Mouse (Mus musculus) hindbrain, embryonic 14.5 days (tissue): ENCODE results near the gene Hesx1. TPM values are rescaled to one million over a fixed set of nuclear protein-coding genes. Genes with fewer than 3 reads are reported as not detected.
"Not testable (repeated sequence)": the region's sequence is repeated elsewhere in the genome, so short reads cannot be mapped to it uniquely, and the experiment has no call there.

Experiments used
- ATAC-seq: fragments of 200-750 bp; cut with Nextera tagmentation; 2 replicates; pipeline ENCODE4 v1.8.0; 2017; ENCODE audit warnings: moderate number of reproducible peaks, mild to moderate bottlenecking, moderate TSS enrichment, moderate library complexity; ENCODE audit not compliant: low FRiP score
- DNase-seq: peaks from one replicate; pipeline ENCODE4 v3.0.0-alpha.2; 2015; ENCODE audit warnings: low spot score
- H3K27ac ChIP-seq: fragments of 300-500 bp; sonication (generic); 2 replicates; pipeline ENCODE4 v1.5.1; 2014; ENCODE audit warnings: mild to moderate bottlenecking, moderate library complexity
- H3K27me3 ChIP-seq: fragments of 300-500 bp; sonication (generic); 2 replicates; pipeline ENCODE4 v1.6.1; 2014; ENCODE audit warnings: mild to moderate bottlenecking, low read length, mixed read lengths; ENCODE audit not compliant: control insufficient read depth, insufficient read depth
- H3K36me3 ChIP-seq: fragments of 300-500 bp; sonication (generic); replicated peaks from 2 replicates; pipeline ENCODE4 v1.6.1; 2014; ENCODE audit not compliant: control insufficient read depth, insufficient read depth
- H3K4me1 ChIP-seq: fragments of 300-500 bp; sonication (generic); replicated peaks from 2 replicates; pipeline ENCODE4 v1.6.1; 2014; ENCODE audit warnings: antibody characterized with exemption, low read length, mixed read lengths; ENCODE audit not compliant: control insufficient read depth, insufficient read depth
- H3K4me2 ChIP-seq: fragments of 300-500 bp; sonication (generic); replicated peaks from 2 replicates; pipeline ENCODE4 v1.6.1; 2014; ENCODE audit warnings: mild to moderate bottlenecking, moderate library complexity
- H3K4me3 ChIP-seq: fragments of 300-500 bp; sonication (generic); replicated peaks from 2 replicates; pipeline ENCODE4 v1.5.1; 2014; ENCODE audit warnings: mild to moderate bottlenecking, low read length
- H3K9ac ChIP-seq: fragments of 300-500 bp; sonication (generic); 2 replicates; pipeline ENCODE4 v1.6.1; 2014
- H3K9me3 ChIP-seq: fragments of 300-500 bp; sonication (generic); 2 replicates; pipeline ENCODE4 v1.6.1; 2016; ENCODE audit warnings: low read length; ENCODE audit not compliant: control insufficient read depth
- WGBS: fragments of 180-500 bp; shearing (Covaris S2); extraction: QIAGEN DNeasy Blood & Tissue Kit; methylation state at CpG from one replicate; pipeline ENCODE4 v1.1.7; 2014; 5-methylcytosine and 5-hydroxymethylcytosine counted together
- polyA plus RNA-seq: library from polyadenylated mRNA; unstranded; fragments of >200 nt; fragmentation: Nextera tagmentation; extraction: Ambion mirVana; gene quantifications from 2 replicates; pipeline ENCODE4 v1.2.1, GENCODE M21; 2014

Hesx1 gene
- 0.20 TPM in 1 of 2 replicates, not detected in the other for polyA plus RNA-seq

GRCm38 (mm10) chr14:26994211-26994741 lies at the start of gene Hesx1:
Hesx1 (plus strand) TSS chr14:26994416.
- 0 out of 2 replicates have a peak, but pooled peaks have one; percentile 57 for ATAC-seq
- Histone ChIP-seq H3K27me3 (no peaks in the 10 kb centered on the region), H3K27ac (no peak within 1 kb of the TSS), H3K36me3 (no peaks in the 10 kb centered on the region), H3K4me1 (no peaks in the 10 kb centered on the region), H3K9me3 (no peaks in the 10 kb centered on the region), H3K4me2 (peak within 1 kb of the TSS; percentile 47), H3K4me3 (peak within 1 kb of the TSS; percentile 25), H3K9ac (0 out of 2 replicates have a peak within 1 kb of the TSS, but pooled peaks have one; percentile 38)
- peak; percentile 33 for DNase-seq
- WGBS: 8% methylated on average over 16 of the region's 16 CpGs

- H3K9me3 ChIP-seq, H3K27ac ChIP-seq, H3K9ac ChIP-seq, DNase-seq, H3K4me2 ChIP-seq, H3K27me3 ChIP-seq, ATAC-seq, H3K4me3 ChIP-seq, H3K4me1 ChIP-seq: not testable (repeated sequence)
- WGBS: 72% methylated on average over 2 of the region's 2 CpGs
- H3K36me3 ChIP-seq: peaks cover 51% of the 10 kb centered on the region
Observed at GRCm38 (mm10) chr14:26956139-26956538, 38.1 kb upstream of the Hesx1 start.

GRCm38 (mm10) chr14:26960518-26960917 lies 33.7 kb upstream of the Hesx1 start:
- Histone ChIP-seq H3K9me3 (no peaks in the 10 kb centered on the region), H3K4me1 (no peaks in the 10 kb centered on the region), H3K36me3 (peaks cover 36% of the 10 kb centered on the region), H3K4me2 (no peak overlapping the region), H3K4me3 (no peak overlapping the region), H3K27me3 (no peaks in the 10 kb centered on the region), H3K9ac (no peak overlapping the region), H3K27ac (no peak overlapping the region)
- ATAC-seq (no peak), DNase-seq (no peak)
- WGBS: 89% methylated on average over 1 of the region's 1 CpGs

- Histone ChIP-seq H3K9ac (peak overlapping the region; percentile 89), H3K27me3 (no peaks in the 10 kb centered on the region)
- no peak for DNase-seq
Observed at GRCm38 (mm10) chr14:26969164-26969563, 25.1 kb upstream of the Hesx1 start.

GRCm38 (mm10) chr14:26969856-26970407 lies 24.3 kb upstream of the Hesx1 start:
- Histone ChIP-seq H3K27ac (peak overlapping the region; percentile 93), H3K9ac (peak overlapping the region; percentile 89), H3K4me2 (peak overlapping the region; percentile 60), H3K4me1 (peaks cover 18% of the 10 kb centered on the region), H3K36me3 (no peaks in the 10 kb centered on the region), H3K9me3 (no peaks in the 10 kb centered on the region), H3K27me3 (no peaks in the 10 kb centered on the region), H3K4me3 (peak overlapping the region; percentile 92)
- DNase-seq: peak; percentile 70
- peak; percentile 86 for ATAC-seq
- 0% methylated on average over 61 of the region's 62 CpGs for WGBS

More at GRCm38 (mm10) chr14:26969164-26969563, 25.1 kb upstream of the Hesx1 start:
- Histone ChIP-seq H3K4me1 (peaks cover 18% of the 10 kb centered on the region), H3K27ac (no peak overlapping the region), H3K4me3 (peak overlapping the region; percentile 92), H3K36me3 (0 out of 2 replicates have a peak, but pooled peaks cover 3% of the 10 kb centered on the region), H3K4me2 (peak overlapping the region; percentile 60), H3K9me3 (no peaks in the 10 kb centered on the region)
- 84% methylated on average over 3 of the region's 3 CpGs for WGBS
- ATAC-seq: no peak

- H3K9me3 ChIP-seq: no peaks in the 10 kb centered on the region
- DNase-seq (peak; percentile 97), ATAC-seq (peak; percentile 99)
- no peaks in the 10 kb centered on the region for H3K36me3 ChIP-seq
- peak overlapping the region; percentile 92 for H3K4me3 ChIP-seq
- WGBS: under 1% methylated on average over 43 of the region's 53 CpGs
- peaks cover 18% of the 10 kb centered on the region for H3K4me1 ChIP-seq
- H3K4me2 ChIP-seq: peak overlapping the region; percentile 60
- peak overlapping the region; percentile 93 for H3K27ac ChIP-seq
- H3K27me3 ChIP-seq: no peaks in the 10 kb centered on the region
- peak overlapping the region; percentile 89 for H3K9ac ChIP-seq
Observed at GRCm38 (mm10) chr14:26970439-26970932, 23.7 kb upstream of the Hesx1 start.

- H3K9me3 ChIP-seq: no peaks in the 10 kb centered on the region
- peak within 1 kb of the TSS; percentile 93 for H3K27ac ChIP-seq
- no peaks in the 10 kb centered on the region for H3K36me3 ChIP-seq
- peak within 1 kb of the TSS; percentile 92 for H3K4me3 ChIP-seq
- ATAC-seq (no peak), DNase-seq (no peak)
- H3K4me2 ChIP-seq: peak within 1 kb of the TSS; percentile 60
- peak within 1 kb of the TSS; percentile 89 for H3K9ac ChIP-seq
- 44% methylated on average over 10 of the region's 10 CpGs for WGBS
- H3K4me1 ChIP-seq: peaks cover 18% of the 10 kb centered on the region
- H3K27me3 ChIP-seq: no peaks in the 10 kb centered on the region
Observed at GRCm38 (mm10) chr14:26971106-26971789, 23.0 kb upstream of the Hesx1 start, which contains the start of gene Appl1. Appl1 (minus strand) TSS chr14:26971232.

GRCm38 (mm10) chr14:26973089-26973488 lies 21.1 kb upstream of the Hesx1 start:
- Histone ChIP-seq H3K27ac (no peak overlapping the region), H3K9me3 (no peaks in the 10 kb centered on the region), H3K9ac (no peak overlapping the region), H3K4me1 (peaks cover 22% of the 10 kb centered on the region), H3K4me3 (no peak overlapping the region), H3K4me2 (no peak overlapping the region), H3K36me3 (no peaks in the 10 kb centered on the region), H3K27me3 (no peaks in the 10 kb centered on the region)
- ATAC-seq (no peak), DNase-seq (no peak)
- 77% methylated on average over 2 of the region's 2 CpGs for WGBS

GRCm38 (mm10) chr14:26975490-26975889 lies 18.7 kb upstream of the Hesx1 start:
- DNase-seq: no peak
- 66% methylated on average over 3 of the region's 3 CpGs for WGBS
- no peak for ATAC-seq

More at GRCm38 (mm10) chr14:26975490-26975889, 18.7 kb upstream of the Hesx1 start:
- H3K4me2 ChIP-seq: no peak overlapping the region
- H3K27me3 ChIP-seq: no peaks in the 10 kb centered on the region
- H3K4me3 ChIP-seq: no peak overlapping the region
- no peaks in the 10 kb centered on the region for H3K9me3 ChIP-seq
- no peak overlapping the region for H3K27ac ChIP-seq
- no peaks in the 10 kb centered on the region for H3K36me3 ChIP-seq
- no peak overlapping the region for H3K9ac ChIP-seq
- peaks cover 10% of the 10 kb centered on the region; the same call in 1 of the 2 replicates for H3K4me1 ChIP-seq
